Mouse (Mus musculus) limb, embryonic 13.5 days (tissue): ENCODE measurements around the gene Tex21. TPM values are rescaled to one million over a fixed set of nuclear protein-coding genes. Genes with fewer than 3 reads are reported as not detected.

Experiments used
- ATAC-seq: fragments of 200-750 bp; cut with Nextera tagmentation; 2 replicates; pipeline ENCODE4 v1.8.0; 2017; ENCODE audit warnings: low read depth, moderate number of reproducible peaks, moderate TSS enrichment; ENCODE audit not compliant: low FRiP score
- H3K27ac ChIP-seq: fragments of 300-500 bp; sonication (generic); 2 replicates; pipeline ENCODE4 v1.5.1; 2015; ENCODE audit warnings: inconsistent platforms, mild to moderate bottlenecking, moderate library complexity
- H3K27me3 ChIP-seq: fragments of 300-500 bp; sonication (generic); 2 replicates; pipeline ENCODE4 v1.6.1; 2015; ENCODE audit warnings: mild to moderate bottlenecking, inconsistent platforms
- H3K36me3 ChIP-seq: fragments of 300-500 bp; sonication (generic); 2 replicates; pipeline ENCODE4 v1.6.1; 2015; ENCODE audit warnings: inconsistent platforms, mild to moderate bottlenecking, moderate library complexity
- H3K4me1 ChIP-seq: fragments of 300-500 bp; sonication (generic); 2 replicates; pipeline ENCODE4 v1.6.1; 2015; ENCODE audit warnings: inconsistent platforms
- H3K4me2 ChIP-seq: fragments of 300-500 bp; sonication (generic); replicated peaks from 2 replicates; pipeline ENCODE4 v1.6.1; 2015; ENCODE audit warnings: inconsistent platforms, mild to moderate bottlenecking, moderate library complexity
- H3K4me3 ChIP-seq: fragments of 300-500 bp; sonication (generic); 2 replicates; pipeline ENCODE4 v1.5.1; 2015; ENCODE audit warnings: moderate library complexity, mild to moderate bottlenecking, inconsistent platforms
- H3K9ac ChIP-seq: fragments of 300-500 bp; sonication (generic); 2 replicates; pipeline ENCODE4 v1.6.1; 2015; ENCODE audit warnings: mild to moderate bottlenecking, inconsistent platforms
- H3K9me3 ChIP-seq: fragments of 300-500 bp; sonication (generic); 2 replicates; pipeline ENCODE4 v1.6.1; 2016; ENCODE audit warnings: inconsistent platforms
- WGBS: fragments of 180-500 bp; shearing (Covaris S2); methylation state at CpG from one replicate; pipeline ENCODE4 v1.1.7; 2015; 5-methylcytosine and 5-hydroxymethylcytosine counted together
- polyA plus RNA-seq: library from polyadenylated mRNA; unstranded; fragments of >200 nt; fragmentation: Nextera tagmentation; extraction: Ambion mirVana; gene quantifications from 2 replicates; pipeline ENCODE4 v1.2.1, GENCODE M21; 2015

Gene Tex21
- polyA plus RNA-seq, 1 experiment from 2014 or later: 0.27 TPM

- H3K4me3 ChIP-seq: peak overlapping the region; percentile 68
- H3K27me3 ChIP-seq: no peaks in the 10 kb centered on the region
- 0% methylated on average over 11 of the region's 11 CpGs for WGBS
These were observed 8.9 kb upstream of the Tex21 start for GRCm38 (mm10) chr12:76255499-76255875.

GRCm38 (mm10) chr12:76254725-76255498 lies 8.4 kb upstream of the Tex21 start, which contains the start of gene Mthfd1:
Mthfd1 (plus strand) TSS chr12:76255298.
- 1% methylated on average over 43 of the region's 43 CpGs for WGBS
- Histone ChIP-seq H3K4me3 (peak within 1 kb of the TSS; percentile 68), H3K4me1 (peaks cover 19% of the 10 kb centered on the region), H3K4me2 (peak within 1 kb of the TSS; percentile 86), H3K36me3 (no peaks in the 10 kb centered on the region), H3K27ac (peak within 1 kb of the TSS; percentile 85), H3K27me3 (no peaks in the 10 kb centered on the region), H3K9me3 (no peaks in the 10 kb centered on the region), H3K9ac (peak within 1 kb of the TSS; percentile 74)
- peak; percentile 99 for ATAC-seq

More at GRCm38 (mm10) chr12:76255499-76255875, 8.9 kb upstream of the Tex21 start:
- Histone ChIP-seq H3K9me3 (no peaks in the 10 kb centered on the region), H3K4me1 (peaks cover 19% of the 10 kb centered on the region), H3K27ac (peak overlapping the region; percentile 85; the same call in 1 of the 2 replicates), H3K4me2 (peak overlapping the region; percentile 86), H3K36me3 (no peaks in the 10 kb centered on the region), H3K9ac (peak overlapping the region; percentile 74)
- no peak; the same call in none of the 2 replicates for ATAC-seq

GRCm38 (mm10) chr12:76253991-76254390 lies 7.4 kb upstream of the Tex21 start:
- H3K36me3 ChIP-seq: no peaks in the 10 kb centered on the region
- no peaks in the 10 kb centered on the region for H3K27me3 ChIP-seq
- no peak for ATAC-seq
- H3K9ac ChIP-seq: 0 out of 2 replicates have a peak overlapping the region, but pooled peaks have one; percentile 1
- H3K4me2 ChIP-seq: peak overlapping the region; percentile 86
- no peaks in the 10 kb centered on the region for H3K9me3 ChIP-seq
- H3K4me1 ChIP-seq: peaks cover 19% of the 10 kb centered on the region
- no peak overlapping the region for H3K27ac ChIP-seq
- WGBS: 84% methylated on average over 8 of the region's 8 CpGs
- H3K4me3 ChIP-seq: no peak overlapping the region

GRCm38 (mm10) chr12:76253591-76253990 lies 7.0 kb upstream of the Tex21 start:
- Histone ChIP-seq H3K4me3 (no peak overlapping the region), H3K9me3 (no peaks in the 10 kb centered on the region), H3K9ac (no peak overlapping the region), H3K4me1 (peaks cover 19% of the 10 kb centered on the region), H3K27ac (no peak overlapping the region), H3K27me3 (no peaks in the 10 kb centered on the region), H3K36me3 (no peaks in the 10 kb centered on the region), H3K4me2 (no peak overlapping the region)
- no peak for ATAC-seq
- WGBS: 83% methylated on average over 2 of the region's 2 CpGs

GRCm38 (mm10) chr12:76253090-76253489 lies 6.5 kb upstream of the Tex21 start:
- Histone ChIP-seq H3K9me3 (no peaks in the 10 kb centered on the region), H3K4me2 (no peak overlapping the region), H3K27ac (no peak overlapping the region), H3K36me3 (no peaks in the 10 kb centered on the region), H3K27me3 (no peaks in the 10 kb centered on the region), H3K4me3 (no peak overlapping the region), H3K4me1 (peaks cover 19% of the 10 kb centered on the region), H3K9ac (no peak overlapping the region)
- 97% methylated on average over 1 of the region's 1 CpGs for WGBS
- no peak for ATAC-seq

- Histone ChIP-seq H3K27me3 (no peaks in the 10 kb centered on the region), H3K4me3 (no peak overlapping the region), H3K9ac (no peak overlapping the region), H3K4me1 (no peaks in the 10 kb centered on the region), H3K36me3 (no peaks in the 10 kb centered on the region), H3K9me3 (no peaks in the 10 kb centered on the region), H3K4me2 (no peak overlapping the region), H3K27ac (no peak overlapping the region)
- WGBS: 88% methylated on average over 8 of the region's 8 CpGs
- ATAC-seq: no peak
These were observed 1.6 kb downstream of the Tex21 start for GRCm38 (mm10) chr12:76244981-76245380.

- ATAC-seq: no peak
- no peaks in the 10 kb centered on the region for H3K9me3 ChIP-seq
- H3K4me2 ChIP-seq: no peak overlapping the region
- no peaks in the 10 kb centered on the region for H3K36me3 ChIP-seq
- H3K27me3 ChIP-seq: no peaks in the 10 kb centered on the region
- no peak overlapping the region for H3K9ac ChIP-seq
- 55% methylated on average over 5 of the region's 5 CpGs for WGBS
- H3K4me1 ChIP-seq: no peaks in the 10 kb centered on the region
- no peak overlapping the region for H3K27ac ChIP-seq
- no peak overlapping the region for H3K4me3 ChIP-seq
These were observed 4.7 kb downstream of the Tex21 start for GRCm38 (mm10) chr12:76241833-76242232.

GRCm38 (mm10) chr12:76241084-76241483 lies 5.5 kb downstream of the Tex21 start:
- H3K27ac ChIP-seq: no peak overlapping the region
- H3K4me2 ChIP-seq: no peak overlapping the region
- no peak overlapping the region for H3K9ac ChIP-seq
- no peak for ATAC-seq
- H3K4me3 ChIP-seq: no peak overlapping the region
- H3K9me3 ChIP-seq: no peaks in the 10 kb centered on the region
- 81% methylated on average over 3 of the region's 3 CpGs for WGBS
- no peaks in the 10 kb centered on the region for H3K27me3 ChIP-seq
- H3K4me1 ChIP-seq: no peaks in the 10 kb centered on the region
- no peaks in the 10 kb centered on the region for H3K36me3 ChIP-seq

- Histone ChIP-seq H3K9ac (no peak overlapping the region), H3K4me2 (no peak overlapping the region), H3K27ac (no peak overlapping the region), H3K9me3 (no peaks in the 10 kb centered on the region), H3K27me3 (no peaks in the 10 kb centered on the region), H3K4me3 (no peak overlapping the region), H3K4me1 (no peaks in the 10 kb centered on the region), H3K36me3 (no peaks in the 10 kb centered on the region)
- ATAC-seq: no peak
- 95% methylated on average over 3 of the region's 3 CpGs for WGBS
These were observed 5.9 kb downstream of the Tex21 start for GRCm38 (mm10) chr12:76240670-76241069.

GRCm38 (mm10) chr12:76239839-76240571 lies 6.5 kb downstream of the Tex21 start:
- Histone ChIP-seq H3K27ac (no peak overlapping the region), H3K36me3 (no peaks in the 10 kb centered on the region), H3K4me1 (no peaks in the 10 kb centered on the region), H3K9me3 (no peaks in the 10 kb centered on the region), H3K4me2 (no peak overlapping the region), H3K27me3 (no peaks in the 10 kb centered on the region), H3K4me3 (no peak overlapping the region), H3K9ac (no peak overlapping the region)
- 54% methylated on average over 7 of the region's 7 CpGs for WGBS
- ATAC-seq: no peak

- H3K4me3 ChIP-seq: no peak overlapping the region
- no peaks in the 10 kb centered on the region for H3K36me3 ChIP-seq
- ATAC-seq: no peak
- no peaks in the 10 kb centered on the region for H3K9me3 ChIP-seq
- H3K27me3 ChIP-seq: no peaks in the 10 kb centered on the region
- WGBS: 59% methylated on average over 10 of the region's 10 CpGs
- no peaks in the 10 kb centered on the region for H3K4me1 ChIP-seq
- no peak overlapping the region for H3K4me2 ChIP-seq
- no peak overlapping the region for H3K9ac ChIP-seq
- H3K27ac ChIP-seq: no peak overlapping the region
These were observed 7.3 kb downstream of the Tex21 start for GRCm38 (mm10) chr12:76239145-76239838.

- no peaks in the 10 kb centered on the region for H3K36me3 ChIP-seq
- H3K27ac ChIP-seq: no peak overlapping the region
- H3K27me3 ChIP-seq: no peaks in the 10 kb centered on the region
- no peak for ATAC-seq
- 88% methylated on average over 6 of the region's 6 CpGs for WGBS
- no peaks in the 10 kb centered on the region for H3K9me3 ChIP-seq
- no peak overlapping the region for H3K4me2 ChIP-seq
- H3K4me3 ChIP-seq: no peak overlapping the region
- H3K9ac ChIP-seq: no peak overlapping the region
- H3K4me1 ChIP-seq: no peaks in the 10 kb centered on the region
These were observed 11.3 kb downstream of the Tex21 start for GRCm38 (mm10) chr12:76235253-76235652.
